Mouse (Mus musculus) cerebellum, adult 2 months (tissue): ENCODE data around the gene Eif6.

Experiments used
- CTCF ChIP-seq: fragments of 200-500 bp; IDR thresholded peaks from 2 replicates; pipeline ENCODE4 v1.5.1; 2011; ENCODE audit warnings: low read depth, mild to moderate bottlenecking, control low read depth, low read length, moderate library complexity, borderline replicate concordance; ENCODE audit not compliant: insufficient read depth
- POLR2A ChIP-seq: fragments of 200-500 bp; IDR thresholded peaks from 2 replicates; pipeline ENCODE4 v1.6.1; 2011; ENCODE audit warnings: low read length, control low read depth, borderline replicate concordance; ENCODE audit not compliant: insufficient read depth

DNA sequence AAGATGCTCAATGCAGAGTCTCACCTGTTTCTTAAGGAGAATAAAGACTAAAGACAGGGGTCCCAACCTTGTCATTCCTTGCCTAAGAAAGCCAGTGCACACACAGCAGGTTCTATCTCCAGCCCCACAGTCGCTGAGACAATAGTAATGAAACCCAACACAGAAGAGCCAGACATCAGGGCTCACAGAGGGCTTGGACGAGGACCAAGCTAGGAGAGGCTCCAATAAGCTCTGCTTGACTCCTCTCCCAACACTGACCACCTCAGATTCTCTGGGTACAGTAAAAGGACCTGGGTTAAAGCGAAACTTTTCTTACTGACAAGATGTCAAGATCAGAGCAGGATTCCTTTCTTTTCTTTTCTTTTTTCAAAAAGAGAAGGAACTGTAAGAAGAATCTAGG lies 28.1 kb downstream of the Eif6 start:
- TF ChIP-seq POLR2A (no peak), CTCF (no peak)
